Mouse (Mus musculus): ENCODE measurements around the gene Arsa. TPM values are rescaled to one million over a fixed set of nuclear protein-coding genes. Genes with fewer than 3 reads are reported as not detected.
A peak's percentile ranks its signal among the peaks of the same experiment; 100 is the strongest.

Gene Arsa
- total RNA-seq, 2 experiments from 2014 or later: 33.1 to 33.4 TPM

- intact Hi-C loops (cut with DNase I): no loop called here
- DNase-seq (ENCODE audit: extremely low spot score in 1 of 2, low spot score in 2 of 2): peak in 1 of 2 experiments; percentile 74
Measured at GRCm38 (mm10) chr15:89497391-89498048, 20.3 kb upstream of the Arsa start.

GRCm38 (mm10) chr15:89496841-89497240, 19.6 kb upstream of the Arsa start:
- DNase-seq (ENCODE audit: extremely low spot score in 1 of 2, low spot score in 2 of 2): no peak
- intact Hi-C loops (cut with DNase I): no loop called here

- intact Hi-C loops (cut with DNase I): no loop called here
- no peak for DNase-seq (ENCODE audit: extremely low spot score in 1 of 2, low spot score in 2 of 2)
Measured at GRCm38 (mm10) chr15:89496131-89496530, 18.9 kb upstream of the Arsa start.

GRCm38 (mm10) chr15:89494970-89495369, 17.7 kb upstream of the Arsa start:
- DNase-seq (ENCODE audit: extremely low spot score in 1 of 2, low spot score in 2 of 2): no peak
- intact Hi-C loops (cut with DNase I): no loop called here

- intact Hi-C loops (cut with DNase I): no loop called here
- DNase-seq (ENCODE audit: extremely low spot score in 1 of 2, low spot score in 2 of 2): no peak
Measured at GRCm38 (mm10) chr15:89488611-89489117, 11.4 kb upstream of the Arsa start.

GRCm38 (mm10) chr15:89488182-89488581, 11.0 kb upstream of the Arsa start:
- DNase-seq (ENCODE audit: extremely low spot score in 1 of 2, low spot score in 2 of 2): no peak
- intact Hi-C loops (cut with DNase I): no loop called here

- DNase-seq (ENCODE audit: extremely low spot score in 1 of 2, low spot score in 2 of 2): peak in 1 of 2 experiments; percentile 39
- intact Hi-C loops (cut with DNase I): no loop called here
Measured at GRCm38 (mm10) chr15:89480584-89480983, 3.4 kb upstream of the Arsa start.

- DNase-seq (ENCODE audit: extremely low spot score in 1 of 2, low spot score in 2 of 2): no peak
- intact Hi-C loops (cut with DNase I): no loop called here
Measured at GRCm38 (mm10) chr15:89478622-89479021, 1.4 kb upstream of the Arsa start.

- intact Hi-C loops (cut with DNase I): no loop called here
- no peak for DNase-seq (ENCODE audit: extremely low spot score in 1 of 2, low spot score in 2 of 2)
Measured at GRCm38 (mm10) chr15:89477806-89478205, 581 bp upstream of the Arsa start.

- intact Hi-C loops (cut with DNase I): no loop called here
- DNase-seq (ENCODE audit: extremely low spot score in 1 of 2, low spot score in 2 of 2): no peak
Measured at GRCm38 (mm10) chr15:89476475-89476815, 780 bp downstream of the Arsa start.

GRCm38 (mm10) chr15:89475611-89476474, 1.4 kb downstream of the Arsa start:
- intact Hi-C loops (cut with DNase I): no loop called here
- DNase-seq (ENCODE audit: extremely low spot score in 1 of 2, low spot score in 2 of 2): peak; percentile 92 to 98

- intact Hi-C loops (cut with DNase I): no loop called here
- DNase-seq (ENCODE audit: extremely low spot score in 1 of 2, low spot score in 2 of 2): no peak
Measured at GRCm38 (mm10) chr15:89475293-89475600, 2.0 kb downstream of the Arsa start.

GRCm38 (mm10) chr15:89474596-89475292, 2.5 kb downstream of the Arsa start:
- intact Hi-C loops (cut with DNase I): no loop called here
- DNase-seq (ENCODE audit: extremely low spot score in 1 of 2, low spot score in 2 of 2): peak in 1 of 2 experiments; percentile 55

GRCm38 (mm10) chr15:89473921-89474320, 3.3 kb downstream of the Arsa start:
- intact Hi-C loops (cut with DNase I): no loop called here
- DNase-seq (ENCODE audit: extremely low spot score in 1 of 2, low spot score in 2 of 2): no peak

- intact Hi-C loops (cut with DNase I): no loop called here
- DNase-seq (ENCODE audit: extremely low spot score in 1 of 2, low spot score in 2 of 2): no peak
Measured at GRCm38 (mm10) chr15:89473370-89473769, 3.9 kb downstream of the Arsa start.

GRCm38 (mm10) chr15:89471476-89471875, 5.7 kb downstream of the Arsa start:
- intact Hi-C loops (cut with DNase I): no loop called here
- DNase-seq (ENCODE audit: extremely low spot score in 1 of 2, low spot score in 2 of 2): no peak

GRCm38 (mm10) chr15:89468577-89468976, 8.6 kb downstream of the Arsa start:
- intact Hi-C loops (cut with DNase I): no loop called here
- DNase-seq (ENCODE audit: extremely low spot score in 1 of 2, low spot score in 2 of 2): no peak

GRCm38 (mm10) chr15:89465052-89465451, 12.2 kb downstream of the Arsa start:
- intact Hi-C loops (cut with DNase I): no loop called here

GRCm38 (mm10) chr15:89463334-89464235, 13.6 kb downstream of the Arsa start:
- intact Hi-C loops (cut with DNase I): no loop called here
- DNase-seq (ENCODE audit: extremely low spot score in 1 of 2, low spot score in 2 of 2): peak in 1 of 2 experiments; percentile 54

More at GRCm38 (mm10) chr15:89465052-89465451, 12.2 kb downstream of the Arsa start:
- DNase-seq (ENCODE audit: extremely low spot score in 1 of 2, low spot score in 2 of 2): peak in 1 of 2 experiments; percentile 30
